Mouse (Mus musculus): ENCODE results near the gene Erc1. TPM values are rescaled to one million over a fixed set of nuclear protein-coding genes. Genes with fewer than 3 reads are reported as not detected.
"Not testable (repeated sequence)": the region's sequence is repeated elsewhere in the genome, so short reads cannot be mapped to it uniquely, and the experiment has no call there.

Erc1 gene
- total RNA-seq, 2 experiments from 2014 or later = 56.8 to 64.6 TPM

- DNase-seq (ENCODE audit: extremely low spot score in 1 of 2, low spot score in 1 of 2) = no peak
Measured at GRCm38 (mm10) chr6:119713961-119714360, 134.0 kb downstream of the Erc1 start.

GRCm38 (mm10) chr6:119712486-119712885, 135.5 kb downstream of the Erc1 start:
- DNase-seq (ENCODE audit: extremely low spot score in 1 of 2, low spot score in 1 of 2) = no peak

DNA sequence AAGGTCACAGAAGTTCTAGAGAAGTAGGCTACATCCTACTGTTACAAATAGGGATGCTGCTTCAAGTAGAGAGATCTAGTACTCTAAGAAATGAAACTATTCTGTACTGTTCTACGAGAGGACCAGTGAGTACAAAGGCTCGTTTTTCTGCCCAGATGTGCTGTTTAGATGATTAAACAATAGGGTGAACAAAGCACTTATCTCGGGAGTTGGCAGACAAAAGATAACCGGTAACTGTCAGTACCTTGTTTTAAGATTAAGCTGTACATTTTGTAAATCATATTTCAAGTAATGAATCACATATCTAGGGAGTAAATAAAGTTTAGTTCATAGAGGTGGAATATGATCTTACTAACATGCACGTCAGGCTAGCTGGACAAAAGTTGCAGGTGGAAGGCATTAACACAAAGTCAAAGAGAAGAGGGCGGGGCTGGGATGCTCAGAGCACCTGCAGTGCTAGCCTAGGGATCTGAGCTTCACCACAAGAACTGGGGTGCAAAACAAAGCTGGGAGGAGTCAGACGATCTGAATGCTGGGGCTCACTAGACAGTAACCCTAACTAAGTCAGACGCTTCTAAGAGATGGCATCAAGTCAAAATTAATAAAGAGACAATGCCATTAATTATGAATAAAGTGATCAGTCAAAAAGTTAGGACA, 136.2 kb downstream of the Erc1 start:
- DNase-seq (ENCODE audit: extremely low spot score in 1 of 2, low spot score in 1 of 2) = no peak

GRCm38 (mm10) chr6:119709552-119709951, 138.4 kb downstream of the Erc1 start:
- no peak for DNase-seq (ENCODE audit: extremely low spot score in 1 of 2, low spot score in 1 of 2)

- no peak for DNase-seq (ENCODE audit: extremely low spot score in 1 of 2, low spot score in 1 of 2)
Measured at GRCm38 (mm10) chr6:119707911-119708310, 140.1 kb downstream of the Erc1 start.

DNA sequence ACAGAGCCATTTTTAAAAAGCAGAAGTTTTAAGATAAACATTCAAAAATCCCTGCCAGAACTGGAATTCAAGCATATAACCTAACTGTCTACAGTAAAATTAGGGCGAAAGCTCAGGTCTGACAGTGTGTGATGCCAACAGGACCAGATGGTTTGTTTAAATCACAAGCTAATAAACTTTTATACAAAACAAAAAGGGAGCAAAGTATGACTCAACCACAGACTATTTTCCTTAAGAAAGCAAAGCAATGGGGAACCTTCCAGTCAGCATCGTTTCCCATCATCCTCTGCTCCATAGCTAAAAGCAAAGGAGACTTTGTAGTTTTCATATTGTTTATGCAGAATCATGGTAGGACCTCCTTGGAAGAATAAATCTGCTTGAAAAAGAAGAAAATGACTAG, 143.1 kb downstream of the Erc1 start:
- no peak for DNase-seq (ENCODE audit: extremely low spot score in 1 of 2, low spot score in 1 of 2)

GRCm38 (mm10) chr6:119692754-119693153, 155.2 kb downstream of the Erc1 start:
- no peak for DNase-seq (ENCODE audit: extremely low spot score in 1 of 2, low spot score in 1 of 2)

DNA sequence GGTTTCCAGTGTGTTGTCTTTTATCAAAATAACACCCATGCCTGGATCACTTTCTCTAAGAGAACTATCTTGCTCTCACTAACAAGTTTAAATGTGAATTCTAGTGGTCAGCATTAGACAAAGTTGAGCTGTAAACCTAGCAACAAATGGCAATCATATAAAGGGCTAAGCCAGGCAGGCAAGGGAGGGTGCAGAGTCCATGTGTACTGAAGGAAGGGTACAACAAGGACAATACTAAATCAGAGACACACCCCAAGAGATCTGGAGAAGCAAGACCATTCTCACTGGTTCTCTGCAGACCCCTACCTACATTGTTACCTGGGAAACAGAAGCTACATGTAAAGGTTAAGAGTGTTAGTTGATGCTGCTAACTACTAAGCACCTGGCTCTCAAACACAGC, 161.5 kb downstream of the Erc1 start:
- DNase-seq (ENCODE audit: extremely low spot score in 1 of 2, low spot score in 1 of 2) = no peak

DNA sequence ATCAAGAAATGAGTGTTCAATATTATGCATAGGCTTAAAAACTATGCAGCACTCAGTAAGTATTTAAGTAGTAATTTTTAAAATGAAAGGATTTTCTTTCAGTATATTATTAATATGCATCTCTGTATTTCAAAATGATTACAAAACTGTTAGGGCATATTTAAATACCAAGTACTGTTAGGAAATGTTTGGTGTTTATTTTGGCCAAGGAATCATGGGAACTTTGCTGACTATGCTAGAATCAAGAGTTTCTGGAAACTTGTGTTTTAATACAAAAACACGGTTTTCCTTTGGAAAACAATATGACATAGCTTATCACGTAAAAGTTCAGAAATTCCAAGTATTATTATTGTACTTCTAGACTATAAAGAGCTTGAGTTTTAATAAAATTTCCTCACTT, 167.2 kb downstream of the Erc1 start:
- DNase-seq (ENCODE audit: extremely low spot score in 1 of 2, low spot score in 1 of 2) = no peak

GRCm38 (mm10) chr6:119674811-119675209, 173.2 kb downstream of the Erc1 start:
- DNase-seq (ENCODE audit: extremely low spot score in 1 of 2, low spot score in 1 of 2) = no peak

DNA sequence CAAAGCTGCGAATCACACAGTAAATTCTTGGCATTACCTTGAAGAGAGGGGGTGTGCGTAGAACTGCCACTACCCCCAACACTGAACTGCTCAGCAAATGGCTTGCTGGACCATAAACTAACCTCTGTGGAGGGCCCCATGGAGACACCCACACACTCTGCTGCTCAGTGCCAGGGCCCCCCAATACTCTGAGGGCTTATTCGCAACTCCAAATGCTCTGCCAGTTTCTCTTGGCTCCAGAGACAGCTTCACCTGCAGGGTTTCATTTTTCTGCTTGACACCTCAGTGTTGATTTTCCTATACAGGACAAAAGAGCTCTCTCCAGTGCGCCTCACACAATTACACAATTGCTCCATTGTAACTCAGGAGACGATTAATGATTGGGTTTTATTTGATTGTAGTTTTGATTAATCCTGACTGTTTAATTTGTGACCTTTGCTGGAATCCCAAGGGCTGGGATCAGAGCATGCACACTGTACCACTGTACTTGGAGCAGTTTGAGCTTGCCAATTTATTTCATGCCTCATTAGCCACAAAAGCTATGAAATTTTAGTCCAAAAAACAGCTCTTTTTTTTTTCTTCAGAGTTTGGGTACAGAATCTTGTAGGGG, 173.7 kb downstream of the Erc1 start:
- DNase-seq (ENCODE audit: extremely low spot score in 1 of 2, low spot score in 1 of 2) = no peak

DNA sequence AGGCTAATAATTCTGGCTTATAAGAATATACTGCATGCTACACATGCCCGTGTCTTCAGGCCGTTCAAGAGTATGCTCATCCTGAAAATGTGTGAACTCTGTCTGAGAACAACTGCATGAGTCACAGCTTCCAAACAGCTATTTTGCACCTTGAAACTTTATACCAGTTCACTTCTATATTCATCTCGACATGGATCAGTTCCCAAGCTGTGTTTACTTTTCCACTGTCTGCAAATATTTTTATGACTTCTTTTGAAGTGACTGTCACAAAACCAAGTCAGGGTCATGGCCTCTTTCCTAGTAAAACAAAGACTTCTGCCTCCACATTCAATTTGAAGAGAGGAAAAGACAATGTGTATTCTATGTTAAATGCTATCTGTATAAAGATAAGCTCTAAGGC, 178.2 kb downstream of the Erc1 start:
- no peak for DNase-seq (ENCODE audit: extremely low spot score in 1 of 2, low spot score in 1 of 2)

GRCm38 (mm10) chr6:119662936-119663335, 185.0 kb downstream of the Erc1 start:
- DNase-seq (ENCODE audit: extremely low spot score in 1 of 2, low spot score in 1 of 2) = no peak

- DNase-seq (ENCODE audit: extremely low spot score in 1 of 2, low spot score in 1 of 2) = no peak
Measured at GRCm38 (mm10) chr6:119661081-119661493, 186.9 kb downstream of the Erc1 start.

DNA sequence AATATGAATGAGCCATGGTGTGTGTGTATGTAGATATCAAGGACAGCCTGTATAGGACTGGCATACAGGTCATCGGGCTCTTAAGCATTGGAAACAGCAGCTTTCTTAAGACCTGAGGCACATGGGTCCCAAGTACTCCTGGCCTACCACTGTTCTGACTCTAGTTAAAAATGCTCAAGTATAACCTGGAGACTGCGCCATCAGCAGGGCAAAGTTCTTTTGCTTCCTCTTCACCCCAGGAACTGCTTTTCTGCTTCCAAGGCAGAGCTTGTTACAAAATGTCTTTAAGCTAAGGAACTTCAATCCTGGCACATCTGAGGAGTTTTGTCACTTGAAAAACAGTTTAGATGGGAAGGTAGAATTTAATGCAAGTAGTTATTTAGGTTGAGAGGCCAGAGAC, 189.5 kb downstream of the Erc1 start:
- no peak for DNase-seq (ENCODE audit: extremely low spot score in 1 of 2, low spot score in 1 of 2)

DNA sequence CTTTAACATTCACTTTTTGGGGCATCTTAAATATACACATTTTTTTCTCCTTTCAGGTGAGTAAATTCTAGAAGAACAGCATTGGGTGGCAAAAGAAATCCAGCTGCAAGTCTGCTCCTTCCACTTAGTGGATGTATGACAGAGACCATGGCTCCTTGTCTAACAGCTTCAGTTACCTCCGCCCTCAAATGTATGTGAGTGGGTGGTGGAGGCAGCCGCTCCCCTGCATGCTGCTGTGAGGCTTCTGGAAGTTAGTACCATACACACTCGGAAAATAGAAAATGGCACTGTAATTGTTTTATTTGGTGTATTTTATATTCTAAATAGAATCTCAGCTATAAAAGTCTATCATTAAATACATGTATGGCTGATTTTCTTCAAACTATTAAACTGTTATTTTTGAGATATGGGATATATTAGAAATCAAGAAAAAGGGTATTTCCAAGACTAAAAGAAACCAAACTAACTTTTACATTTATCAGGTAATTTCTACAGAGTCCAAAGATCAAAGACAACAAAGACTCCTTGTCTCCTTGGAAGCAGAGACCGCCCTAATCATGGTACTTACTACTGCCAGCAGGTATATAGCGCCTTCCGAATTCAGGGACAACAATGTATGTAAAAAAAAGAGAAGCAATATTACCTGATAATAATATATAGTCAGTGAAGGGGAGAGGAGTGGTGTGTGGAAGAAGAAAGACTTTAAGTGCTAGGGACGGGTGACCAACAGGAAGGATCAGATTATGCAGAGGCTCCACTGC, 190.4 kb downstream of the Erc1 start:
- DNase-seq (ENCODE audit: extremely low spot score in 1 of 2, low spot score in 1 of 2) = no peak

DNA sequence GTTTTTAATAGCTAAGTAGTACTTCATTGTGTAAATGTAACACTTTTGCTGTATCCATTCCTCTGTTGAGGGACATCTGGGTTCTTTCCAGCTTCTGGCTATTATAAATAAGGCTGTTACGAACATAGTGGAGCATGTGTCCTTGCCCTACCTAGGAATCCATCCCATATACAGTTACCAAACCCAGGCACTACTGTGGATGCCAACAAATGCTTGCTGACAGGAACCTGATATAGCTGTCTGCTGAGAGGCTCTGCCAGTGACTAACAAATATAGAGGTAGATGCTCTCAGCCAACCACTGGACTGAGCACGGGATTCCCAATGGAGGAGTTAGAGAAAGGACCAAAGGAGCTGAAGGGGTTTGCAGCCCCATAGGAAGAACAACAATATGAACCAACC, 193.2 kb downstream of the Erc1 start:
- DNase-seq (ENCODE audit: extremely low spot score in 1 of 2, low spot score in 1 of 2) = not testable (repeated sequence)

DNA sequence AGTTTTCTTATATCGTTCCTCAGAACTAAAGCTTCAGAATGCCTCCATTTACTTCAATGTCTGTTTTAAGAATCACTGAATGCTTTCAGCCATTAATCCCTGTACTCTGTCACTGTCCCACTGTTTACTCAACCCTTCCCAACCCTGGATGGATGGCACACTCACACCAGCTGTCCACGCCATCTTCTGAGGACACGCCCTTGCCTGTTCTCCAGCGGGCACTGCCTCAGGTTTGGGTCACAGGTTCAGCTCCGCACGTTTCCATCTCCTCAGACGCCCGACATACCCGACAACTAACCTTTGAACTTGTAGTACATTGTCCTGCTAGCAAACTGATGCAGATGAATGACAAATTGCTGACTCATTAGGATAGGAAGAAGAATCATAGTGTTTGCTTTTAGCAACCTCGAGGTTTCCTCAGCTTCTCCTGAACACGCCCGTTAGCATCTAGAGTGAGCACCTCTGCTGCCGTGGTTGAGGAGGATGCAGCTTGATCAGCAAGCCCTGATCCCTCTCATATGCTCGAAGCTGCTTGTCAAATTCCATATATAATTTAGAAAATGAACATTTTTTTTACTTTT, 204.0 kb downstream of the Erc1 start:
- no peak for DNase-seq (ENCODE audit: extremely low spot score in 1 of 2, low spot score in 1 of 2)

DNA sequence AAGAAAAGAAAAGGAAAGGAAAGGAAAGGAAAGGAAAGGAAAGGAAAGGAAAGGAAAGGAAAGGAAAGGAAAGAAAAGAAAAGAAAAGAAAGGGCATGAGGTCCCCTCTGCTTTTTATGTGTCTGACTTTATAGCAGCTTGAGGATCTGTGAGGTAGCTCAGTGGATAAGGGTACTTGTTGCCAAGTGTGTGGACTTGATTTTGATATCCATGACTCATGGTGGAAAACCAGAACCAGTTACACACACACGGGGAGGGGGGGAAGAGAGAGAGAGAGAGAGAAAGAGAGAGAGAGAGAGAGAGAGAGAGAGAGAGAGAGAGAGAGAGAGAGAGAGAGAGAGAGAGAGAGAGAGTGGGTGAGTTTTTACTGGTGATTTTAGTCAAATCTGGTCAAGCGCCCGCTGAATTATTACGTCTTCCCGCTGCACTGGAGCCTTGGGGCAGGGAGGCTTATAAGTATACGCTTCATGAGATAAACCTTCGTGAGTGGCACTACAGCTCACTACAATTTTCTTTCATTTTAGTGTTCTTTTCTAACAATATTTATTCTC, 204.7 kb downstream of the Erc1 start:
- DNase-seq (ENCODE audit: extremely low spot score in 1 of 2, low spot score in 1 of 2) = no peak

GRCm38 (mm10) chr6:119642718-119643117, 205.2 kb downstream of the Erc1 start:
- DNase-seq (ENCODE audit: extremely low spot score in 1 of 2, low spot score in 1 of 2) = no peak

DNA sequence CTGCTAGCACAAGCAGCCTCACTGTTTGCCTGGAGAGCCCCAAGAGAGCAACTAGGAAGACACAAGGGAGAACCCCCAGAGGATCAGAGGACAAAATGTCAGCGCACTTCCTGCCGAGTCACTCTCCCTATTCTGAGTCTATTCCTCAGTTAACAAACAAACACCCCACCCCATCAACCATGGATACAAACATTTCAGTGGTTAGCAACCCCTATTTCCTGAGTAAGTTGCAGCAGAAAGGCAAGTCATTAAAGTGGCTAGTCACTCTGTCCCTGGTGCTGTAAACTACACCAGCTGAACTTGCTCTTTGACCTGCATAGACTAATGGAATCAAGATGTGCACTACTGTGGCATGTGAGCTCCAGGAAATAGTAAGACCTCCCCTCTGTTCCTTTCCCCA, 212.3 kb downstream of the Erc1 start:
- no peak for DNase-seq (ENCODE audit: extremely low spot score in 1 of 2, low spot score in 1 of 2)

All from layer of hippocampus, postnatal 25 days (tissue).